Mouse (Mus musculus): ENCODE data around the gene Smim11. TPM values are rescaled to one million over a fixed set of nuclear protein-coding genes. Genes with fewer than 3 reads are reported as not detected.

Gene Smim11
- polyA plus RNA-seq, 1 experiment from 2014 or later: 58.1 TPM

DNA sequence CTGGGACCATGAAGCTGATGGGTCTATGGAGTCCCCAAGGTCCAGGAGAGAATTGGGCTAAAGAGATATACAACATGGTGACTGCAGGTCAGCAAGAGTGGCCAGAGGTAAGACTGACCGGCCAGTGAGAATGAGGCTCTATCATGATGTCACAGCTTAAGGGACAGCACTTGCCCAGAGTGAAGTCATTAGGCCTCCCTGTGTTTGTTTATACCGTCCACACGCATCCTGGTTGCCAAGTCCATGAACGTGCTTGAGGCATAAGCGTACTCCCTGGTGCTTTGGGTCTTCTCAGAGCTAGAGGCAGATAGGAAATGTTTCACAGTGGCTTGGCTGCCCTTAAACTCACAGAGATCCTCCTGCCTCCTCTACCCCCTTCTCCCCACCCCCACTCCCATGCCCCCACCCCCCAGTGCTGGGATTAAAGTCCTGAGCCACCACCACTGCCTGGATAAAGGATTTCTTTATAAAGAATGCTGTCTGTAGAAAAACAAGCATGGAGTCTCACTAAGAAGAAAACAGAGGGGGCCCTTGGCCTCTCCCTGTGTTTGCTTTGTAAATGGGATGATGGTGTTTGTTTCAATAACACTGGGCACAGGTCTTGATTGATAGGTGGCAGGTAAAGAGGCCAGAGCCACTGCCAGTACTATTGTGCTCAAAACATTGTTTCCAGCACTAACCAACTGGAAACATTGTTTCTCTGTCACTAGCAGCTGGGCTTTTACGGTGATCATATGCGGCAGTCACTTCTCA is 23.4 kb downstream of the Smim11 start:
- no peak for ATAC-seq (replicated peaks)
- H3K27ac ChIP-seq: no peak overlapping the region
- WGBS: 14% methylated on average over 7 of the region's 7 CpGs
- peaks cover 2% of the 10 kb centered on the region; the same call in 1 of the 2 replicates for H3K4me1 ChIP-seq
- H3K4me3 ChIP-seq: no peak overlapping the region
- H3K27me3 ChIP-seq (replicated peaks): no peaks in the 10 kb centered on the region
- H3K9me3 ChIP-seq: no peaks in the 10 kb centered on the region
- no peak overlapping the region for H3K4me2 ChIP-seq
- no peaks in the 10 kb centered on the region for H3K36me3 ChIP-seq (replicated peaks)
- no peak overlapping the region for H3K9ac ChIP-seq

DNA sequence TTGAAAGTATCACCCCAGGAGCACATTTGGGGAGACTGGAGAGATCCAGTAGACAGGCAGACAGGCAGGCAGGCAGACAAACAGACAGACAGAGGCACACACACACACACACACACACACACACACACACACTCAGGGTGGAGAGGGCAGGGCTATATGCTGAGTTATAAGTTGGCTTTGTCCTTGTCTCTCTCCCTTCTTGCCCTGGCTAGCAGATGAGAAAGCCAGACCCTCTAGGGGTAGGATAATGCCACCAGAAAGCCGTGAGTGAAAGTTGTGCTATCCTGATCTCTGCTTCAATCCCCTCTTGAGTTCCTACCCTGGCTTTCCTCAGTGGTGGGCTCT is 23.9 kb downstream of the Smim11 start:
- Histone ChIP-seq H3K9me3 (no peaks in the 10 kb centered on the region), H3K9ac (no peak overlapping the region), H3K4me2 (no peak overlapping the region), H3K36me3 (replicated peaks) (no peaks in the 10 kb centered on the region), H3K27ac (no peak overlapping the region), H3K4me3 (no peak overlapping the region), H3K27me3 (replicated peaks) (no peaks in the 10 kb centered on the region), H3K4me1 (peaks cover 2% of the 10 kb centered on the region; the same call in 1 of the 2 replicates)
- 9% methylated on average over 1 of the region's 1 CpGs for WGBS
- no peak for ATAC-seq (replicated peaks)

DNA sequence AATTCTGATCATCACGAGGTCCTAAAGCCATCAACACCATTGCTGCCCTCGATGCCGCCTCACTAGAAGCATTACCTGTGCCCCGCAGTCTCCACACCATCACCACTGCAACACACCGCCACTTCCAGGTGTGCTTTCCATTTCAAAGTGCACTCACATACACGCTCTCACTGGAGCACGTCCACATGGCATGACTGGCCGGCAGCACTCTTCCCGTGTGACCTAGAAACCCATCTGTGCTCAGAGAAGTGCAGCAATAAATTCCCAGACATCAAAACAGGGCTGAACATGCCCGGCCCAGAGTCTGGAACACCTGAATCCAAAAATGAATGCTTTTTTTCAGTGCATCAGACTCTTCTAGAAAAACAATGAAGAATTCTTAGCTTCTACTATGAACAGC is 26.8 kb downstream of the Smim11 start:
- Histone ChIP-seq H3K4me3 (no peak overlapping the region), H3K4me2 (no peak overlapping the region), H3K4me1 (peaks cover 2% of the 10 kb centered on the region; the same call in 1 of the 2 replicates), H3K27ac (no peak overlapping the region), H3K36me3 (replicated peaks) (no peaks in the 10 kb centered on the region), H3K27me3 (replicated peaks) (no peaks in the 10 kb centered on the region), H3K9me3 (no peaks in the 10 kb centered on the region), H3K9ac (no peak overlapping the region)
- no peak for ATAC-seq (replicated peaks)
- WGBS: 91% methylated on average over 10 of the region's 10 CpGs

DNA sequence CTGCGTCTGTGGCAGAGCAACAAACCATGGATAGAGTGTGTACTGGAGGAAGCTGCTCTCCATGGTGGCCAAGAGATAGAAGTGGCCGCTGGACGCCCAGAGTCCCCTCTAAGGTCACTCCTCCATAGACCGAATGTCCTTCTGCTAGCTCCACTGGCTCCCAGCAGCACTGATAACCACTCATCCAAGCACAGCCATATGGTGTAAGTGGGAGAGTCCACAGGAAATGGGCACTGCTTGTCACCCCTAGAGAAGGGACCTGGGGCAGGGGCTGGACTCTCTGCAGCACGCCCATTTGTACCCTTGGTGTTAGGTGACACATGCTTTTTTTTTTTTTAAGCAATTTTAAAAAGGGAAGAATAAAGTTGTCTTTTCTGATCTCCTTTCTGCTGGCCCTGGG is 29.9 kb downstream of the Smim11 start:
- H3K4me1 ChIP-seq: no peaks in the 10 kb centered on the region
- H3K9ac ChIP-seq: no peak overlapping the region
- H3K4me3 ChIP-seq: no peak overlapping the region
- no peaks in the 10 kb centered on the region for H3K9me3 ChIP-seq
- no peaks in the 10 kb centered on the region for H3K27me3 ChIP-seq (replicated peaks)
- H3K36me3 ChIP-seq (replicated peaks): no peaks in the 10 kb centered on the region
- 80% methylated on average over 5 of the region's 5 CpGs for WGBS
- no peak overlapping the region for H3K27ac ChIP-seq
- no peak for ATAC-seq (replicated peaks)
- H3K4me2 ChIP-seq: no peak overlapping the region

DNA sequence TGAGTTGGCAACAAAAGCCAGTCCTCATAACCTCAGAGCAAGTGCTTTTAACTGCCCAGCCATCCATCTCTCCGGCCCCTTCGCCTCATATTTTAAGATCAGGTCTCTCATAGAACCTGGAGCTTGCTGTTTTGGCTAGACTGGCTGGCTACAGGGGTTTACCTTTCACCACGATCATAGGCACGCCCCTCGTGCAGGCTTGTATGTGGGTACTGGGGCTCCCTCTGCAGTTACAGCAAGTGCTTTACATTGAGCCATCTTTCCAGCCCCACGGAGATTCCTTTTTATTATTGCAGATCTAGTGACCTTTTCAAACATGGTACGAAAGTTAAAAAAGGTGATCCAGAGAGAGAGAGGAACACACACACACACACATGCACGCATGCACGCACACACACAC is 33.5 kb downstream of the Smim11 start:
- Histone ChIP-seq H3K4me3 (no peak overlapping the region), H3K4me1 (0 out of 2 replicates have a peak, but pooled peaks cover 4% of the 10 kb centered on the region), H3K27me3 (replicated peaks) (no peaks in the 10 kb centered on the region), H3K4me2 (no peak overlapping the region), H3K9me3 (no peaks in the 10 kb centered on the region), H3K9ac (no peak overlapping the region), H3K27ac (no peak overlapping the region), H3K36me3 (replicated peaks) (no peaks in the 10 kb centered on the region)
- 62% methylated on average over 9 of the region's 9 CpGs for WGBS
- ATAC-seq (replicated peaks): no peak

DNA sequence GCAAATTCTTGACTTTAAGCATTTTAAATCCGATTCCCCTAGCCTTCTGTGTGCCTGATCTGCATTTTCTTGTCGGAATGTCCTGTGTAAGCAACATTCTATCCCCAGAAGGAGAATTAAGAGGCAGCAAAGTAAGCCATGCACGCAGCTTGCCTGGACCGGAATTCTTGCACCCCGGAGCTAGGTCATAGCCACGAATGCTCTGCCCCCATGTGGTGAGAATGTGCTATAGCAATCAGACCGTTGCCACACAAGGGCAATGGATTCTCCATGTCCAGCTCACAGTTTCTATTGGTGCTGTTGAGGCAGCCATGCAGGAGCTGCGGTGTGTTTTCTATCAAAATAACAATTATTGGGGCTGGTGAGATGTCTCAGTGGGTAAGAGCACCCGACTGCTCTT is 35.2 kb downstream of the Smim11 start:
- Histone ChIP-seq H3K27me3 (replicated peaks) (no peaks in the 10 kb centered on the region), H3K36me3 (replicated peaks) (no peaks in the 10 kb centered on the region), H3K27ac (no peak overlapping the region)

DNA sequence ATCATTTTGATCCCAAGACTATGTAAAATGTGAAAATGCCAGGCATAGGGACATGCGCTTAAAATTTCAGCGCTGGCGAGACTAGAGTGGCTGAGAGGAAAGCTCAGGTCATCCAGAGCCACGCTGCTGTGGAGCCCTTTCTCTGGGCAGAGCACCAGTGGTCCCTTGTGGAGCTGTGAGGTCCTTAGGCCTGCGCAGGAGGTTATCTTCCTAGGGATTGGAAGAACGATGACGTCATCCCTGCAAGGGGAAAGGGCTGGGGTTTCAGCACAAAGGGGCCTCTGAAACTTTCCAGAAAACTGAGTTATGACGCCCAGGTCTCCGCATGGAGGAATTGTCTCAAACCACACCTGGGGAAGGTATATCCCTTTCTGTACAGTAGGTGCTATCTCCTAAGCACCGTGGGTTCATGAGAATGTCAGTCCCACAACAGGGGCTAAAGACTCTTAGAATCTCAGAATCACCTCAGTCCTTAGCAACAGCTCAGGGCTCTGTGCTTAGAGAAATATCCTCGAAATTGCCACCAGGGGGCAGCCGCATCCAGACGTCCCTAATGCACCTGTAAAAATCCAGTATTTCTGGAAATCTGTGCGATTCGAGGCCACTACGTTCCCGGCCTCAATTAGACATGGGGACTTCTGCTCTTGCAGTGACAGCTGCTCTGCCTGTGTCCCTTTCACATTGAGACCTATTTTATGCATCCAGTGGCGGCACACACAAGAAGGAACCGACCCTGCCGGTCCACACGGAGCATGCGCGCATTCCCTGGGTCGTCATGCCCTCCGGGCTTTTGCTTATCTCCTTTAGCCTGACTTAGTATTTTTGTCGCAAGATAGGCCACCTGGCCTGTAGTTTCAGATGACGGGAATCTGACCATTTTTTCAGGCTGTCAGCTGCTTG is 39.8 kb downstream of the Smim11 start:
- Histone ChIP-seq H3K36me3 (replicated peaks) (no peaks in the 10 kb centered on the region), H3K9ac (peak overlapping the region; percentile 42; the same call in 1 of the 2 replicates), H3K4me1 (peaks cover 14% of the 10 kb centered on the region; the same call in 1 of the 2 replicates), H3K27ac (peak overlapping the region; percentile 61; the same call in 1 of the 2 replicates), H3K27me3 (replicated peaks) (no peaks in the 10 kb centered on the region), H3K4me2 (peak overlapping the region; percentile 58), H3K9me3 (no peaks in the 10 kb centered on the region), H3K4me3 (peak overlapping the region; percentile 32)
- 29% methylated on average over 27 of the region's 27 CpGs for WGBS
- peak; percentile 78 for ATAC-seq (replicated peaks)

More for the DNA sequence above, 35.2 kb downstream of the Smim11 start:
- peaks cover 12% of the 10 kb centered on the region; the same call in 1 of the 2 replicates for H3K4me1 ChIP-seq
- WGBS: 7% methylated on average over 9 of the region's 9 CpGs
- no peak overlapping the region; the same call in 1 of the 2 replicates for H3K4me2 ChIP-seq
- H3K9ac ChIP-seq: no peak overlapping the region
- H3K9me3 ChIP-seq: no peaks in the 10 kb centered on the region
- ATAC-seq (replicated peaks): 0 out of 2 replicates have a peak, but pooled peaks have one; percentile 35
- H3K4me3 ChIP-seq: no peak overlapping the region

DNA sequence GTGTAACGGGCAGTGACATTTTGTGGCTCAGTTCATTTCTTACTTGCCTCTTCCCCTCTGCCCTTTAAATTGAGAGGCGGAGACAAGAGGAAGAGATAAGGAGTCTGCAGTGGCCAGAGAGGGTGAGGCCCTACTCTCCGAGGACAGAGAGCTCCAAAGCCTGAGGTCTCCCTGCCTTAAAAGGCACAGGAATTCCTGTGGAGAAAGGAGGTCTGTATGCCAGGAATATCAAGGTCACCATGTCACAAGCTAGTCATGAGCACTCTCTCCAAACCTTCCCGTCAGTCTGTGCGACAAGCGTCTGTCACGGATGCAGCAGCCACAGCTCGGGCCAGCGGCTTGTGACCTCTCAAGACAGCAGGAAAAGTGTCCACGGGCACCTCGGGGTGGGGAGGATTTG is 44.1 kb downstream of the Smim11 start:
- ATAC-seq (replicated peaks): no peak
- Histone ChIP-seq H3K27me3 (replicated peaks) (no peaks in the 10 kb centered on the region), H3K36me3 (replicated peaks) (no peaks in the 10 kb centered on the region), H3K9me3 (no peaks in the 10 kb centered on the region), H3K4me2 (no peak overlapping the region), H3K9ac (no peak overlapping the region), H3K27ac (no peak overlapping the region), H3K4me3 (no peak overlapping the region), H3K4me1 (peaks cover 13% of the 10 kb centered on the region; the same call in 1 of the 2 replicates)
- 68% methylated on average over 11 of the region's 11 CpGs for WGBS

DNA sequence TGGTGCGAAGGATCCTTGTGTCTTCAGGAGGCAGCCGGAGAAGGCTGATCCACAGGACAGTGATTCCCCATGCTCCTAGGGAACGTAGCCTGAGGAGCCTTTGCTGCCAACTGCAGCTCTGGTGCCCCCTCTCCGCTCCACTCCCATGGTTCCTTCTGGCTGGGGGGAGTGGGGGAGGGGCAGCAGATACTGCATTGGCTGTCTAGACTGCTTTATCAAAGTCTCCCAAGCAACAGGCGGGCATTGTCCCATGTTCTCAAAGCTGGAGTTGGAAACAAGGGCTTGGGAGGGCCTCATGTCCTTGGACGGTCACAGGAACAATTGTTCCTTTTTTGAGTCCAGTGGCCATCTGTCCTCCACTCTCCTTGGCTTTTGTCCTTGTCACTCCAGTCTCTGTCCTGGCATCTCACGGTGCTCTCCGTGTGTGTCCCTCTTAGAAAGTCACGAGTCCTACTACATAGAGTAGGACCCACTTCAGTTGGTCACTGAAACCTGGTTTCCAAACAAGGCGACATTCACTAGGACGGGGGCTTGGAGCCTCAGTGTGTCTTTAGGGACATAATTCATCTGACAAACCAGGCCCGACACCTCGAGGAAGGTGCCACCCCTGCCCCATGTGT is 45.3 kb downstream of the Smim11 start:
- H3K36me3 ChIP-seq (replicated peaks): no peaks in the 10 kb centered on the region
- H3K27ac ChIP-seq: no peak overlapping the region
- H3K9me3 ChIP-seq: no peaks in the 10 kb centered on the region
- H3K4me3 ChIP-seq: no peak overlapping the region
- peaks cover 4% of the 10 kb centered on the region; the same call in 1 of the 2 replicates for H3K4me1 ChIP-seq
- no peak overlapping the region for H3K9ac ChIP-seq
- 55% methylated on average over 13 of the region's 13 CpGs for whole genome bisulfite sequencing
- H3K27me3 ChIP-seq (replicated peaks): no peaks in the 10 kb centered on the region
- ATAC-seq (replicated peaks): no peak
- H3K4me2 ChIP-seq: no peak overlapping the region

DNA sequence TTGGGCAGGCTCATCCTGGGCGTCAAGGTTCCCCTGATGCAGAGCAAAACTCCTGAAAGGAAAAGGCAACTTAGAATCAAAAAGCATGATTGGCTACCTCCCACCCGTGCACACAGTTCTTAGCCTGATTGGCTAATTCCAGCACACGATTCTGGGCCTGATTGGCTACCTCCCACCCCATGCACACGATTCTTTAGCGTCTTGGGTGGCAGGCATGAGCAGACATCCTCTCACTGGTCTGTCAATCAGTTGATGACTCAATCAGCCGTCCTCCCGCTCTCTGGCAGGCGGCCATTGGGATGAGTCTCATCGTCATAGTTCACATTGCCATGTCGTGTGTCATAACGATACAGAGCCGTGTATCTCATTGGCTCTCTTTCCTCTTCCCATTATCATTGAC is 47.9 kb downstream of the Smim11 start:
- Histone ChIP-seq H3K27ac (no peak overlapping the region), H3K36me3 (replicated peaks) (no peaks in the 10 kb centered on the region), H3K4me3 (no peak overlapping the region), H3K4me1 (0 out of 2 replicates have a peak, but pooled peaks cover 4% of the 10 kb centered on the region), H3K9me3 (no peaks in the 10 kb centered on the region), H3K9ac (no peak overlapping the region), H3K27me3 (replicated peaks) (no peaks in the 10 kb centered on the region), H3K4me2 (no peak overlapping the region)
- WGBS: 58% methylated on average over 12 of the region's 12 CpGs
- 0 out of 2 replicates have a peak, but pooled peaks have one; percentile 27 for ATAC-seq (replicated peaks)

DNA sequence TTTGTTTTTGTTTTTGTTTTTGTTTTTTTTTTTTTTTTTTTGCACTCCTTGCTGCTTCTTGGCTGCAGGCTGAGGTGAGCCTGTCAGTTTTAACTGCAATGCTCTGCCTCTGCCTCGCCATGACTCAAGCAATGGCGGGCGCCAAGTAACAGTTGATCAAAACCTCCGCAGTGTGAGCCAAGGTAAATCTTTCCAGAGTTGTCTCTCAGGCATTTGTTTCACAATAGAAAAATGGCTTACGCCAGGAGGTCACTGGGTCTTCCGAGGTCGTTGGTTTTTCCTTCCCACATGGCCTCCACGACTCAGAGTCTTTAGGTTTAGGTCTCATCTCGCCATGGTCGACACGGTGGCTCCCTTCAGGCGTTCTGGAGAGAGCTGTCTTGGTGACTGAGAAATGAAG is 52.2 kb downstream of the Smim11 start:
- no peak overlapping the region for H3K4me3 ChIP-seq
- WGBS: 86% methylated on average over 12 of the region's 12 CpGs

DNA sequence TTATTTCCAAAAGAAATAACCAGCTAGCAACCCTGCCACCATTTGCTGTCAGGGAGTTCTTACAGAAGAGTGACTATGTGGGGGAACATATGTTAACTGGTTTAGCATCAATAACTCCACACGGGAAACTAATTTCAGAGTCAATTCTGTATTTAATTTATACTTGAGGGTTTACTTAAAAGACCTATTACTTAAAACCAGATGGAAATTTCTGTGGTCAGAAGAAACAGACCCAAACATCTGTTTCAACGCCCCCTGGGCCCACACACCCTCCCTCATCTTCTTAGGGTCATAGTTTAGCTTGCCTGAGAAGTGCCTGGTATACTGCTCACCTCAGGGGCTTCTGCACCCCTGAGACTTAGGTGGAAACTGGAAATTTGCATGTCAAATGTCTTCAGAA is 52.8 kb downstream of the Smim11 start:
- ATAC-seq (replicated peaks): no peak
- peaks cover 3% of the 10 kb centered on the region; the same call in 1 of the 2 replicates for H3K4me1 ChIP-seq
- H3K4me2 ChIP-seq: no peak overlapping the region
- H3K9me3 ChIP-seq: no peaks in the 10 kb centered on the region
- H3K36me3 ChIP-seq (replicated peaks): no peaks in the 10 kb centered on the region
- H3K27me3 ChIP-seq (replicated peaks): no peaks in the 10 kb centered on the region
- no peak overlapping the region for H3K27ac ChIP-seq
- 78% methylated on average over 2 of the region's 2 CpGs for WGBS
- no peak overlapping the region for H3K9ac ChIP-seq
- no peak overlapping the region for H3K4me3 ChIP-seq

More for the DNA sequence above, 52.2 kb downstream of the Smim11 start:
- no peak overlapping the region for H3K27ac ChIP-seq
- H3K4me2 ChIP-seq: no peak overlapping the region
- no peaks in the 10 kb centered on the region for H3K27me3 ChIP-seq (replicated peaks)
- H3K9ac ChIP-seq: no peak overlapping the region
- ATAC-seq (replicated peaks): no peak
- H3K4me1 ChIP-seq: peaks cover 3% of the 10 kb centered on the region; the same call in 1 of the 2 replicates
- H3K36me3 ChIP-seq (replicated peaks): no peaks in the 10 kb centered on the region
- H3K9me3 ChIP-seq: no peaks in the 10 kb centered on the region
